Mouse (Mus musculus) adrenal gland, adult 18-20 months (tissue): ENCODE results near the gene Pi4k2a. TPM values are rescaled to one million over a fixed set of nuclear protein-coding genes. Genes with fewer than 3 reads are reported as not detected.
A peak's percentile ranks its signal among the peaks of the same experiment; 100 is the strongest.
"Not testable (repeated sequence)": the region's sequence is repeated elsewhere in the genome, so short reads cannot be mapped to it uniquely, and the experiment has no call there.

ENCODE experiments used
- DNase-seq, 2 experiments: peaks; one replicate each; pipeline ENCODE4 v3.0.0; 2021 to 2022; ENCODE audit warnings: low spot score in 2 of 2
- total RNA-seq, 2 experiments: library from RNA; stranded (reverse); gene quantifications; 1 replicate in 1 of 2; 2 replicates in 1 of 2; pipeline ENCODE4 v1.2.3; 2021

Gene Pi4k2a
- total RNA-seq, 2 experiments from 2014 or later = 70.0 to 95.0 TPM

DNA sequence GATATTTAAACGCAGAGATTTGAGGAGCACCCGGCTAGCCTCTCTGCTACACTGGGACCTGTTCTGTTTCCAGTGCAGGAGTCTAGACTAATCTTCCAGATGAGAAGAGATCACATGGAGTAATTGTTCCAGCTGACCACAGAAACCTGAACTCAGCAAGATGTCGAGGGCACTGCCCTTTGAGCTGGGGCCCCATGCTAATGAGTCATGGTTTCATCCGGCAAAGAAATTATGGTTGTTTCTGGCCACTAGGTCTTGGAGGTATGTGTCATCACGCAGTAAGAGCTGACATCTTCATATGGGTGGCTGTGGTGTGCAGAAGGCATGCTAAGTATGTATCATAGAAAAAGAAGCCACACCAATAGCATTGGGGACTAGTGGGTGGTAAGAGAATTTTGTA lies 10.3 kb upstream of the Pi4k2a start:
- DNase-seq = no peak

DNA sequence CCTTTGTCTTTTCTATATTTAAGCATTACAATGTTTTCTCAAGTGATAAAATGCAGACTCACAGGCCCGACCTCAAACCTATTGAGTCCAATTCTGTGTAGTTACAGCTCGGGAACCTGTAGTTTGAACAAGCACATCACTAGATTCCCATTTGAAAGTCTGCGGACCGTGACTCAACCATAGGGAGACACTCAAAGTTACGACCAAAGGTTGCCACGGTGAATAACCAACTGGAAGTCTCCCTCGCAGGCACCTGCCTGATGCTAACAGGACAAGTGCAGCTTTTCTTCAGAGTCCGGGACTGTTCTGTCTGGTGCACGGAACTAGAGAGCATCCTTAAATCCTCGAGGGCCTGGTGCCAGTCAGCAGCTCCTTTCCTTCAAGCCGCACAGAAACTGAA lies 9.8 kb upstream of the Pi4k2a start:
- DNase-seq = no peak

DNA sequence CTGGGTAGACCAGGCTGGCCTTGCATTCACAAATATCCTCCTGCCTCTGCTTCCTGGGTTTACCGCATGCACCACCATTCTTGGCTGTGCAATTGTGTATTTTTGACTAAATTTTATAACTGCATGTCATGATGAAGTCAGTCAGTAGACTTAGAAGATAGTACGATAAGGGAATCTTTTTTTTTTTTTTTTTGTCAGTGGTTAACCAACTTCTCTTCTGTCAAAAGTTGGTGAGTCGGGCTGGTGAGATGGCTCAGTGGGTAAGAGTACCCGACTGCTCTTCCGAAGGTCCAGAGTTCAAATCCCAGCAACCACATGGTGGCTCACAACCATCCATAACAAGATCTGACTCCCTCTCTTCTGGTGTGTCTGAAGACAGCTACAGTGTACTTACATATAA lies 8.7 kb upstream of the Pi4k2a start:
- DNase-seq = not testable (repeated sequence)

DNA sequence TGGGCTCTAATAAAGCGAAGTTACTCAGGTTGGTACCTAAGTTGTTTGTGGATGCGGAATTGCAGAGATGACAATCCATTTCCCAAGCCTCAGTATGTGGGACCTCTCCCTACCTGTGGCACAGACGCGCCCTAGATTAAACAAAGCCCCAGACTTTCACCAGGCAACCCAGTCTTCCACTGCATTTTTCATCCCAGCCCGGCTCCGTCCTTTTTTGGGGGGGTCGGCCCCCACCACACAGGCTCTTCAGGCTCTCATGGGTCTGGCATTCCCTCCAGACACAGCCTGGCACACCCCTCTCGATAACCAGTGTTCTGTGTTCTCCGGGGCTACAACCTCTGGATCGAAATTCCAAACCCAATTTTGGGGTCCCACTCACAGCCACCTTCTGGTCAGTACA lies 4.6 kb upstream of the Pi4k2a start:
- DNase-seq = no peak

DNA sequence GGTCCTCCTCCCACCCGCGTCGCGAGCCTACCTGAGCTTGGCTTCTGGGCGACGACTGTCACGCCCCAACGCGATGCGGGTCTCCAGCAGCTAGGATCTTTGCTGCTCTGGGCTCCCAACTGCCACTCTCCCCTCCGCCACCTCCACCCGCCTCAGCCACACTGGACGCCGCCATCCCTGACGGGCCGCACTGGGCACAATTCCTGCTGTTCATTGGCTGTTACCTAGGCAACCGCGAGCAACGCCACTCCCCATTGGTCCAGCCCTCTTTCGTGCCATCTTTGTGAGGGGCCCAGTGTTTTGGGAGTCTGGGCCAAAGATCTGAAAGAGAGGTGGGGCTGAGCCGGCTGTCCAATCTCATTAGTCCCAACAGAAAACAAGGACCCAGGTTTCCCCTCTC lies 4.1 kb upstream of the Pi4k2a start, which contains the start of gene Morn4:
Morn4 (minus strand) TSS at position 192 of the 400 bp plus-strand sequence.
- peak; percentile 68 to 75 for DNase-seq

DNA sequence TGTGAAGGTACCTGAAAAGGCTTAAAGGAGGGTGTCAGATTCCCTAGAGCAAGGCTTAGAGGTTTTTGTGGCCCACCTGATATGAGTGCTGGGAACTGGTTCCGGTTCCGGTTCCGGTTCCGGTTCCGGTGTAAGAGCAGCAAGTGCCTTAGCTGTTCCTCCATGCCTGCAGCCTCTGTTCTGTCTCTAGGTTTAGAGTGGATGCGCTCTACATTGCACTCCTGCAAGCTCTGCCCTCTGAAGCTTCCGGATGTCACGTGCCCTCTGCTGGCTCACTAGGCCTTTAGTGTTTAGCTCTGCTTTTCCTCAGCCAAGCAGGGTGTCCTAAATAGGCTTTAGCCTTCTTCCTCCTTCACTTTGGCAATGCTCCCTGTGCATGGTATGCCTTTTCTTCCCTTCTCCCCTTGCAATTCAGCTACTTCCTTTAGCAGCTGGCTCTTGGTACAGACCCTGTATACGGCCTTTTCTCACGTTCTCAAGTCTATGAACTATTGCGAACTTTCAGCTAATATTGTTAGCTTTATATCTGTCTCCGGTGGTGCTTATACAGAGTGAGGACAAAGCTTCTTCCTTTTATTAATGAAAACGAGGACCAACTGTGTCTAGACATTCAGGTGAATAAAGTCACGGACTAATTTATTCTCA lies 1.0 kb upstream of the Pi4k2a start:
- no peak for DNase-seq

DNA sequence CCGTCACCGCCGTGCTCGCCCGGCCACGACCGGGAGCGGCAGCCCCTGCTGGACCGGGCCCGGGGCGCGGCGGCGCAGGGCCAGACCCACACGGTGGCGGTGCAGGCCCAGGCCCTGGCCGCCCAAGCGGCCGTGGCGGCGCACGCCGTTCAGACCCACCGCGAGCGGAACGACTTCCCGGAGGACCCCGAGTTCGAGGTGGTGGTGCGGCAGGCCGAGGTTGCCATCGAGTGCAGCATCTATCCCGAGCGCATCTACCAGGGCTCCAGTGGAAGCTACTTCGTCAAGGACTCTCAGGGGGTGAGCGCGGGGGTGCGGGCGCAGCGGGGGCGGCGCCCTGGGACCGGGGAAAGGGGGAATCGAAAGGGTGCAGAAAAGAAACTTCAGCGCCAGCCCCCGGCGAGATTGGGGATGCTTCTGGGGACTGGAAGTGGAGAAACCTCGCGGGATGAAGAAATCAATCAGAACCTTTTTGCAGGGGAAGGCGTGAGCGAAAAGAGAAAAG lies 419 bp downstream of the Pi4k2a start:
- DNase-seq = no peak

DNA sequence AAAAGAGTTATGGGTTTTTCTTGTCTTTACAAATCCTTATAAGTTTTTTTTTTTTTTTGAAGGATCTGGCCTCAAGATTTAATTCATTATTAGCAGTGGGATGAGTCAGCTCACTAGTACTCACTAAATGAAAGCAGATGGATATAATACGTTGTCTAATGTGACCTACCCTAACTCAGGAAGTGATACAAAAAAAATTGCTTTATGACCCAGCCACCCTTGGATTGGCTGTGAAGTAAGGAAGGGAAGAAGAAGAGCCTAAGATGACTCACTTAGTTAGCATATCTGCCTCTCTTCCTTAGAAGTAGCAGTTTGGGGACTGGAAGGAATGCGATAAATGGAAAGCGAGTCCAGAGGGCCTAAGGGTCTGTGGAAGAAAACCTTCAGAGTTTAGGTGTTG lies 9.1 kb downstream of the Pi4k2a start:
- no peak for DNase-seq

DNA sequence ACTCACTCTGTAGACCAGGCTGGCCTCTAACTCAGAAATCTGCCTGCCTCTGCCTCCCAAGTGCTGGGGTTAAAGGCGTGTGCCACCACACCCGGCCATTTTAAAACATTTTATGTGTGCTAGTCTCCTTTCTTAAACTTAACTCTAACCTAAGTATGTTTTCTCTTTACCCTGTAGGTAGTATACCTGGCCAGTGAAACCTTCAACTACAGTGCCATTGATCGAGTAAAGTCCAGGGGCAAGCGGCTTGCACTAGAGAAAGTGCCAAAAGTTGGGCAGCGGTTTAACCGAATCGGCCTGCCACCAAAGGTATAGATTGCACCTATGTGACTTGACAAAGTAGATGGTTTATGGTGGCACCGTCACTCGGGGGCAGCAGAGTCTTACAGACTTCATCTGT lies 14.4 kb downstream of the Pi4k2a start:
- DNase-seq = no peak

DNA sequence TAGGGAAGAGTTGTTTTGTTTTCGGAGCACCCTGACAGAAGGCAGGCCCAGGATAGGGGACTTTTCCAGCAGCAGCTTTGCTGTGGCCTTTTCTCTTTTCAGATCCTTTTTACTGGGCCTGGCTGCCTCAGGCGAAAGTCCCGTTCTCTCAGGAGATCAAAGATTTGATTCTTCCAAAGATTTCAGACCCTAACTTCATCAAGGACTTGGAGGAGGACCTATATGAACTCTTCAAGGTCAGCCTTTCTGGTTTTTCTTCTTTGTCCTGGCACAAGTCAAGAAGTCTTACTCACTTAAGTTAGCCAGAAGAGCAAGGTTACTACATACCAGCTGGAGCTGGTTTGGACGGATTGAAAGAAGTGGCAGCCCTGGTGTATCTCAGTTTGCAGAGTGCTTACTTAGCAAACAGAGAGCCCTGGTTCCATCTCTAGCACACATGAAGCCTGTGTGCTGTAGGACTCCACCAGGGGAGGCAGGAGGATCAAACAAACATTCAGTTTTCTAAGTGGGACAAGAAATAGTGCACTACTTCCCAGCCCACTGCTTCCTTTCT lies 25.6 kb downstream of the Pi4k2a start:
- DNase-seq = no peak

DNA sequence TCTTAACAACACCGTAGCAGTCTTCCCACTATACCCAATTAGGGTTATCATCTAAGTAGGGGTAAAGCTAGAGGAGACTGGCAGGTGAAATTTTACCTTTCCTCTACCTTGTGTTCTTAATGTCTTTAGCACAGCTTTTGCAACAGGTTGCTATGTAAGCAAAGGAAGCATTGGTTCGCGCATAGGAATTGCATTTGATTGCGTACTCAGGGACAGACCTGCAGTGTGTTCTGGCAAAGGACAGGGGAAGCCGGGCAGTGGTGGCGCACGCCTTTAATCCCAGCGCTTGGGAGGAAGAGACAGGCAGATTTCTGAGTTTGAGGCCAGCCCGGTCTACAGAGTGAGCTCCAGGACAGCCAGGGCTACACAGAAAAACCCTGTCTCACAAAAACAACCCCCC lies 27.9 kb downstream of the Pi4k2a start:
- no peak for DNase-seq

DNA sequence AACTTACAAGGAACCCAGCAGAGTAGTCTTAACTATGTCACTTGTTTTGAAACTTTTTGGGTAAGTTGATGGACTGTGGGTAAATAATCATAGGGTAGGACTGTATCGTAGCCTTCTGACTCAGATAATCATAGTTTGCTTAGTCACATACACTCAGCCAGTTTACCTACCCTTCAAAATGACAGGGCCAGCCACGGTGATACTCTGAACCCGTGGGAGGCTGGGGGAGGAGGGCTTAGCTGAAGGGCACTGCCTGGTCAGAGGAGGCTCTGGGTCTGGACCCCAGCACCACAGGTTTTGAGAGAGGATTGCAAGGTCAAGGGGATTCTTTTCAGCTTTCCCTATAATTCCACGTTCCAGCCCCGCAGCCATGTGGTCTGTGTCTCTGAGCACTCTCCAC lies 28.3 kb downstream of the Pi4k2a start:
- DNase-seq = no peak

DNA sequence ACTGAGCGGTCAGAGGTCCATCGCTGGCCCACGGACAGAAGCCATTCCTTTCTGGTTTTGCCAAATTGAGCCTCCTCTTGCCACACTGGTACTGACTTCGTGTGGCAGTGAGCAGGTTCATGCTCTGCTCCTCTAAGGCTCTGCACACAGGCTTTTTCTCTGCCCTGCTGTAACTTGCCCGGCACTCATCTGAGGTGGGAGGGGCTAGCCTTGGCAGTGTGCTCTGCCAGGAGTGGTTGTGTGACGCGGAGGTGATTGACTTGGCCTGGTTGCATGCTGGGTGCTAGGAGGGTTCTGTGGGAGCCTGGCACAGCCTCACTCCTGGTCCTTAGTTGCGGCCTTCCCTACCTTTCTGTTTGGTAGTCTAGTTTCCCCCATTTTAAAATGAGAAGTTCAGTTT lies 30.2 kb downstream of the Pi4k2a start:
- no peak for DNase-seq

DNA sequence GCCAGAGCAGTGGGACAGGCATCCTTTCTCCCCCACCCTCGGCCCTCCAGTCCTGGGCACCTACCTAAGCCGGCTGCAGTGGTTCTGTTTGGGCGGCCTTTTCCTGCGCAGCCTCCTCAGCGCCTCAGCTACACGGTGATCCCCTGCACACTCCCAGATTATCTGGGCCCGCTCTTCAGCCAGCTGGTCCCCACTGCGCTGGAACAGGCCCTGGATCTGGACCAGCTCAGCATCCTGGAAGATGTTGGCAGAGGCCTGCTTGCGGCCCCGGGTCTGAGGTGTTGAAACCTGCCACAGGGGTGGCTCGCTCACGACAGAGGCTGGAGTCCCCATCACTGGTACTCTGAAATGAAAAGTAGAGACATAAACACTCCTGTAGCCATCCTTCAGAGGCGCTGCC lies 34.4 kb downstream of the Pi4k2a start:
- no peak for DNase-seq

DNA sequence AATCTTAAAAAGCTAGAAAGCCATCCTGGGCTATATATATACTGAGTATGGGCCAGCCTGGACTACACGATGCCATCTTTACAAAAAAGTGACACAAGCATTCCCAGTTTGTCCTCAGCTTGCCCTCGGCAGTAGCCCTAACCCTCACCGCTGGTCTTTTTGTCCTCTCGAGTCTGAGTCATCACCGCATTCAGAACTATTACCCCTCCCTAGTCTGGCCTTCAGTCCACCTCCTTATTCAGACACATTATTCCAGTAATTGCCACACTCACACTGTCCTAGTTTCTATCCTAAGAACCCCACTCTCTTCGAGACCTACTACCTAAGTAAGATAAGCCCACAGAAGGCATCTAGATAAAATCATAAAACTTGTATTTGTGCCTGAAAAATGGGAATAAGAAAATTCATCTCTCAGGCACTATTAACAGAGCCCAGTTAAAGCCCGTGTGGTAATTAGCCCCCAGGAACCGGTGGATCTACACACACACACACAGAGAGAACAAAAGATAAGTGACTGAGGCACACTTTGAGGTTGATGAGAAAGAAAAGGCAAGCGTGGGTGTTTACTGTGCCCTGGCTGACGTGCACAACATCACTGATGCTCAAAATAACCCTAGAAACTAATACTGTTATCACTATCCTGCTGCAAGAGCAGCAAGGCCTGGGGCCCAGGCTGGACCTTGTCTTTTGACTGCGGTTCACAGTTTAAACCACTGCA lies 35.4 kb downstream of the Pi4k2a start:
- DNase-seq = no peak

DNA sequence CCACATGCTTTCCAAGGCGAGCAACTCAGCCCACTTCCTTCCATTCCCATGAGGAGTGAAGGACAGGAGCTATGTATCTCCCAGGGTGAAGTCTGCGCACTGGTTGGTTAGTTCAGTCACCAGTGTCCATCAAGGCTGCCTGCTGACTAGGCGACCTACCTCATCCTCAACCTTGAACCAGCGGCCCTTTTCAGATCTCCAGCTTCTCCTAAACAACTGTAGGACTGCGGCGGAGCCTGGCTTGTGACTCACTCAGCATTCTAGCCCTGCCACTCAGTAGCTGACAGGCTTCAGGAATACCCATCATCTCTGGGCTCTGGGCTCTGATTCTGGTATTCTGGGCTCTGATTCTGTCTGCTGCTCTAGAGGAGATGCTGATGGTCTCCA lies 35.9 kb downstream of the Pi4k2a start:
- DNase-seq = peak in 1 of 2 experiments; percentile 57

DNA sequence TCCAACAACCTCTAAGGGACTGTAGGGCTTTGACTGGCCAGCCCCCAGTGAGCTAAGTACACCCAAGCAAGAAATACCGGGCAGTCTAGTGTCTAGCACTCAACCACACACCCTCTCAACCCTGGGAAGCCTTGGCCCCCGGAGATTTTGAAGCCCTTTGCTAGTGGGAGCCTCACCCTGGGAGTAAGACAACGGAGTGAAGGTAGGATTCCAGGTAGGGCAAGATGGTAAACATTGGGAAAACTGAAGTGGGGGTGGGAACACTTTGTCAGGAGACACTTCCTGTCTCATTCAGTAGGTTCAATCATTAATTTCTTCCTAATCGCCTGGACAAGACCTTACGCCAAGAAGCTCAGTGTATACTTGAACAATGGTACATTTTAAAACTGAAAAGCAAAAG lies 36.8 kb downstream of the Pi4k2a start:
- DNase-seq = no peak

DNA sequence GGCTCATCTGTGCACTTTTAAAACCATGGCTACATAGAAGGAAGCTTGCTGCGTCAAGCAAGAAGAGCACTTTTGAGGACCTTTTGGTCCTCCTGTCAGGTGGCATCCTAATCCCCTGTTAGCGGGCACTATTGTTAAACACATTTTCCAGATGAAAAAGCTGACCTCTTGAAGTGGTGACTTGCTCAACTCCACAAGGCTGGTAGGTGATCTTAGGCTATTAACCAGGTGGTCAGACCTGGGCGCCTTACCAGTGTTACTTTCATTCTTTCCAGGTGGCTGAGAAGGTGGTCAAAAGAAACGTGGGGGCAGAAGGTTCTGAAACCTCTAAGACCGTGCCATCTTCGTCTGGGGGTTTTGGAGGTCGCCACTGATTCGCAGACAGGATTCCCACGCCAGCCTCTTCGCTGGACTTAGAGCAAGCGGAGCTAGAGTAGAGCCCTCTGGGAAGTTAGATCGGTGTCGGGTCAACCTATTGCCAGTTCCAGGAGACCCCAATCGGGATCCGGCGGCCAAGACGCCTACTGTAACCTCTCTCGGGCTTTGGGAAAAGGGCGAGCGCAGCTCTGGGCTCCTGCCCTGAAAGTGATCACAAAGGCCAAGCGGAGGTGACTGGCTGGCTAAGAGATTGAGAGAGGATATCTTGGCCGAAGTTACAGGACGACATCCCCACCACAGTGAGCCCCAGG lies 37.9 kb downstream of the Pi4k2a start:
- DNase-seq = no peak

DNA sequence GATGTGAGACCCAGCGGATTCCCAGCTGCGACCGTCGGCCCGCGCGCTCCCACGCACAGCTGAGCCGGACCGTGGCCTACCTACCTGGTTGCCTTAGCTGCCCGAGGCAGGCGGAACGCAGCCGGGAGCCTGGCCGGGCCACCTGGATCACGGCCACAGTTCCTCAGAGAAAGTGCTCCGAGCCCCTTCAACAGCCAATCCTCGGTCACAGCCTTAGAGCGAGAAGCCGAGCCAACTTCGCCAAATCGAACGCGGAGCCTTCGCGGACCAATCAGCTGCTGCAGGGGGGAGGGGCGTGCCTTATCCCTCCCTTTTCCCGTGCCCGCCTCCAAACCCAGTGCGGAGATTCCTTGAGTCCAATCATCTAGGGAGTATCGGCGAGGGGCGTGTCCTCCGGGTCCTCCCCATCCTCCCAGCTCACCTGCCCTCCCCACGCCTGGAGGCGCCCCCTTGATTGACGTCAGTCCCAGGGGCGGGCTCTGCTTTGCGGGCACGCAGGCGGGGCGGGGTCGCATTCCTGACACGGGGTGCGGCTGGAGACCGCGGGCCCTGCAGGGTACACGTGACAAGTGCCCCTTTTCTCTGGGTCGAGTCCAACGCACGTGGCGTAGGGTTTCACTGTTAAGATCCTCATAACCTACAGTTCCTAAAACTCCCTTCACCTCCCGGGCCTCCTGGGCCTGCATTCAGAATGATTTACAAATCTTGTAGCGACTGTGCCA lies 38.7 kb downstream of the Pi4k2a start, which contains the start of gene Avpi1:
Avpi1 (minus strand) TSS at position 273 of the 722 bp plus-strand sequence.
- peak; percentile 97 to 98 for DNase-seq

DNA sequence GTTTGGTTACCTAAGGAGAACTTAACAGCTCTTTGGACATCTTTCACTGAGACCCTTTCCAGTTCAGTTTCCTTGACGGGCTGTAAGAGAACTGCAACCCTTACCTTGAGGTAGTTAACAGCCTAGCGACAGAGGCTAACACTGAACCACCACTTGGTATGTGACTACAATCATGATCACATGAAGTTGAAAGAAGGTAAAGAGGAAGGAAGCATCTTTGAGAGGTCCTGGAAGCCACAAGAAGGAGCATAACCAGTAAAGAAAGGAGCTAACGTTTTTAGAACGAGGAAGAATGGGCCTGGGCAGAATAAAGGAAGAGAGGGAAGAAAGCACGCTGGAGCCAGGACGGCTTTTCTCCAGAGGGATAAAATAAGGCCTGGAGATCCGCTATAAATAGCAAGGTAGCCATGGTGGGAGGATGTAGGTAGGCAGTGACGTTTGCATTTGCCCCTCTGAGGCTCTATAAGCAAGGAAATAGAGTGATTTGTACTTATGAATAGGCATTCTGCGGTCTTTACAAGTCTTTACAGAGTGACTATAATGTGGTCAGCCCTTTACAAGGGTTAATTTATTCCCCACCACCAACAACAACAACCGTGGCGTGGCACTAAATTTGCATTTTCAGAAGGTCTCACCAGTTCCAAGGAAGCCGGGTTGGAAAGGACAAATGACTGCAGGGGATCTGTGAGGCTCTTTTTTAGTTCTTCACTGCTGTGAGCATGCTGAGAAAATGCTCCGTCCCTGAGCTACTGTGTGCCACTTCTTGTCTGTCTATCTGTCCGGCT lies 39.4 kb downstream of the Pi4k2a start:
- no peak for DNase-seq
